Mouse (Mus musculus) kidney, adult 2 months (tissue): ENCODE measurements around the gene Wdsub1. TPM values are rescaled to one million over a fixed set of nuclear protein-coding genes. Genes with fewer than 3 reads are reported as not detected.
A peak's percentile ranks its signal among the peaks of the same experiment; 100 is the strongest.

Experiments used
- DNase-seq: peaks from one replicate; pipeline ENCODE4 v3.0.0; 2021
- H3K27ac ChIP-seq: fragments of 200-500 bp; 2 replicates; pipeline ENCODE4 v1.5.1; 2012; ENCODE audit warnings: low read depth, low read length, control low read depth, inconsistent platforms; ENCODE audit not compliant: insufficient read depth
- H3K27me3 ChIP-seq: fragments of 200-500 bp; replicated peaks from 2 replicates; pipeline ENCODE4 v1.6.1; 2012; ENCODE audit warnings: mild to moderate bottlenecking, moderate library complexity, low read length, inconsistent platforms; ENCODE audit not compliant: control insufficient read depth, insufficient read depth
- H3K36me3 ChIP-seq: fragments of 200-500 bp; 2 replicates; pipeline ENCODE4 v1.6.1; 2012; ENCODE audit warnings: mild to moderate bottlenecking, moderate library complexity, low read length, inconsistent platforms; ENCODE audit not compliant: control insufficient read depth, insufficient read depth
- H3K4me1 ChIP-seq: fragments of 200-500 bp; 2 replicates; pipeline ENCODE4 v1.6.1; 2011; ENCODE audit warnings: low read length; ENCODE audit not compliant: control insufficient read depth, insufficient read depth
- H3K4me3 ChIP-seq: fragments of 200-500 bp; 2 replicates; pipeline ENCODE4 v1.5.1; 2011; ENCODE audit warnings: mild to moderate bottlenecking, low read depth, low read length, control low read depth; ENCODE audit not compliant: insufficient read depth
- CTCF ChIP-seq: fragments of 200-500 bp; conservative IDR thresholded peaks from 2 replicates; pipeline ENCODE4 v1.5.1; 2011; ENCODE audit warnings: low read depth, mild to moderate bottlenecking, control low read depth, low read length, moderate library complexity, mixed read lengths; ENCODE audit not compliant: insufficient read depth, insufficient read length
- POLR2A ChIP-seq: fragments of 200-500 bp; IDR thresholded peaks from one replicate; pipeline ENCODE4 v1.6.1; 2011; ENCODE audit warnings: low read depth, low read length, control low read depth
- WGBS: fragments of 180-500 bp; shearing (Covaris S2); methylation state at CpG from one replicate; pipeline ENCODE4 v1.1.7; 2018; 5-methylcytosine and 5-hydroxymethylcytosine counted together
- polyA plus RNA-seq: library from polyadenylated mRNA; depleted of rRNA; stranded (reverse); fragments of >200 nt; gene quantifications from 2 replicates; pipeline ENCODE4 v1.2.3, GENCODE M21; 2012

Gene Wdsub1
- polyA plus RNA-seq, 1 experiment = 65.6 TPM

DNA sequence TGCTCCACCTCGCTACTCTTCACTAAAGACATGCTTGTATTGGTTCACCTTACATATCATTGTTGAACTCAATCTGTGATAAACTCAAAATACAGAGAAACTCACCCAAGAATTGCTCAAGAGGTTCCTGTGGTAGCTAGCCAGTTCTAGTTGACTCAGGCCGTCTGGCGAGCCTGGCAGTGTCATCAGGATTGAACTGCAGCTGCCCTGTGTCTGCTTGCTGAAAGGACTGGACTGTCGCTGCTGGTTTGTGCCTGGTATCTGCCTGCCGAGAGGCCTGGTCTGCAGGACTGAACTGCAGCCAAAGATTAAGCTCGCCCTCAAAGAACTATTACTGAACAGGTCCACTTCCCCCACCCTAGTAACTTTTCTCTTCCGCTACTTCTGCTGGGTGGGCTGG, 14.0 kb upstream of the Wdsub1 start:
- Histone ChIP-seq H3K27me3 (no peaks in the 10 kb centered on the region), H3K36me3 (peaks cover 8% of the 10 kb centered on the region; the same call in 1 of the 2 replicates), H3K4me1 (no peaks in the 10 kb centered on the region), H3K4me3 (no peak overlapping the region), H3K27ac (no peak overlapping the region)
- no peak for TF ChIP-seq CTCF
- TF ChIP-seq POLR2A = no peak
- no peak for DNase-seq
- WGBS = 78% methylated on average over 7 of the region's 7 CpGs

DNA sequence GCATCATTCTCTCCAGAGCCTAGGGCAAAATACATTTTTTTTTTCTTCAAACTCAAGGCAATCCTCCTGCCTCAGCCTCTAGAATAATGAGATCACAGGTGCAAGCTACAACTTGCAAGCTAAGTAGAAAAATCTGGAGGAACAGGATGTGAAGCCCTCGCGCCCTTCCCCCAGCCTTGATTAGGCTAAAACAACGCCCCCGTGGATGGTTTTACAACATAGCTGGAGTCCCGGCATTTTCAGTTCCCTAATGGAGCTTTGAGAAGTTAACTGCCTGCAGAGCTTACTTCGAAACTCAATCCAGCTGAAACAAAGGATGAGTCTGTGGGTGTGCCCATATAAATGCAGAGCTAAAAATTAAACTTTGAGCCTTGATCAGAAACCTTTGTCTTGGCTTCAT, 7.3 kb upstream of the Wdsub1 start:
- H3K4me3 ChIP-seq = no peak overlapping the region
- no peak overlapping the region for H3K27ac ChIP-seq
- DNase-seq = no peak
- H3K27me3 ChIP-seq = no peaks in the 10 kb centered on the region
- no peaks in the 10 kb centered on the region for H3K36me3 ChIP-seq
- 55% methylated on average over 6 of the region's 6 CpGs for WGBS
- TF ChIP-seq POLR2A = no peak
- TF ChIP-seq CTCF = no peak
- H3K4me1 ChIP-seq = no peaks in the 10 kb centered on the region

DNA sequence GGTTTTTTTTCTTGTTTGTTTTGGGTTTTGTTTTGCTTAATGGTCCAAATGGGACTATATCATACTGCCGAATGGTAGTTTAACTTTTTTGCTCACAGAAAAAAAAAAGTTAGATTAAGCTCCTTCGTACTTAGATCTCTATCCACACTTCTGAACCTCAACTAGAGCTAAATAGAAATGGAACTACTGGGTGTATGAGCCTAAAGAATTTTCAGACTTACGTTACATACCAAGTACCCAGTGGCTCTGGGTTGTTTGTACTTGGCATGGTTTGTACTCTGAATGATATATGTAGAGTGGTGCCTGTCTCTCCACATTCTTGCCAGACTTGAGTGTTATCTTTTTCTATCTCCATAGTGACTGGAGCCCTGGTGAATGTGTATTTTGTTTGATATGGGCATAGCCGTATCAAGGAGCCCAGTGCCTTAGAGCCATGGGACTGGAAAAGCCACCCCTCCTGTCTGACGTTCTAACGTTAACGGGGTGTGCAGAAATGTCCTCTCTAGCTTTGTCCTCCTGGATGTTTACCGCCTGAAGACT, 421 bp upstream of the Wdsub1 start:
- DNase-seq = no peak

DNA sequence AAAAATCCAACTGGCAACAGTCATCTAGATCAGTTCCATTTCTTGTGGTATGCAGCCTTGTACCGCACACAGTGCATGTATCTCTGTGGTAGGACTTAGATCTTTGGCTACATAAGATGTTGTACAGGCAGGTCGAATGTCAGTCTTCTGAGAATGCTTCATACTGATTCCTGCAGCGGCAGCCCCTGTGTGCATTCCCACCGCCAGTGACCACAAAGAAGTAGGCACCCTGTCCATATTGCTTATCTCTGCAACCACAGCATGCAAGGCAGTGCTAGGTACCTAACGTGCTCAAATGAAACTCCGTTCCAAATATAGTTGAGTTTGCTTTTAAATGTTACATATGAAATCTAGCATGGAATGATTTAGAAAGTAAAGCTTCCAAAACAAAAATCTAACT, 987 bp downstream of the Wdsub1 start:
- Histone ChIP-seq H3K27ac (no peak overlapping the region), H3K4me3 (no peak overlapping the region), H3K27me3 (no peaks in the 10 kb centered on the region), H3K4me1 (peaks cover 6% of the 10 kb centered on the region; the same call in 1 of the 2 replicates), H3K36me3 (no peaks in the 10 kb centered on the region)
- TF ChIP-seq CTCF = no peak
- no peak for TF ChIP-seq POLR2A
- no peak for DNase-seq
- 70% methylated on average over 6 of the region's 6 CpGs for WGBS

More for the DNA sequence above, 421 bp upstream of the Wdsub1 start:
- no peak for TF ChIP-seq CTCF
- no peak for TF ChIP-seq POLR2A
- peak overlapping the region; percentile 100 for H3K4me3 ChIP-seq
- H3K27me3 ChIP-seq = no peaks in the 10 kb centered on the region
- WGBS = 57% methylated on average over 8 of the region's 8 CpGs
- H3K27ac ChIP-seq = no peak overlapping the region
- H3K36me3 ChIP-seq = no peaks in the 10 kb centered on the region
- peaks cover 6% of the 10 kb centered on the region; the same call in 1 of the 2 replicates for H3K4me1 ChIP-seq

DNA sequence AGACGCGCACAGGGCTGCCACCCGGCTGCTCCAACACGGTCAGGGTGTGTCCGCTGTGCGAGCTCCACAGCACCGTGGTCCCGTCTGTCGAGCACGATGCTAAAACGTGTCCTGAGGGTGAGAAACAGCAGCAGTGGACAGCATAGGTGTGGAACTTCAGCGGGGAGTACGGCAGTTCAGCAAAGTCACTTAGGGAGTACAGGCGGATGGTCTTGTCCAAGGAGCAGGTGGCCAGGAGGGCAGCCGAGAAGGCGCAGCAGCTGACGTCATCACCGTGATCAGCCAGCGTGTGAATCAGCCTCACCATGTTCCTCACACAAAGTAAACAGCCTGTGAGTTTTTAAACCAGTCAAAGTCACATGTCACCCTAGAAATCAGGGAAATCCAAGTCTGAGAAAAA, 4.2 kb downstream of the Wdsub1 start:
- DNase-seq = peak; percentile 33
- no peak overlapping the region for H3K4me3 ChIP-seq

DNA sequence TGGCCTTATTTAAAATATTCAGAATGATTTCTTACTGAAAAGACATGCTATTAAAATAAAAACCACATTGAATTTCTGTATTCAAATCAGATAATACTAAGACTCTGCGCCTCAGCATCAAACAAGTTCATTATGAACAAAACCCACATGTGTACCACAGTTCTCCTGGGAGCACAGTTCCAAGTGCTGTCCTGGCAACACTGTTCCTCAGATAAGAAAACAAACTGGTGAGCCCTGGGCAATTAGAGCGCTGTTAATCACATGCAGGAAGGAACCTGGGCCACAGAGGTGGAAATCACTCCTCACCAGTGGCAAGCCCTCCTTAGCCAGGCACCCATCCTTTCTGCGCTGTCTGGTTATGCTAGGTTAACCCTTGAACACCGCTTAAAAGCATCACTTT, 5.1 kb downstream of the Wdsub1 start:
- no peak for DNase-seq
- H3K27ac ChIP-seq = no peak overlapping the region
- TF ChIP-seq POLR2A = no peak
- TF ChIP-seq CTCF = no peak
- H3K27me3 ChIP-seq = no peaks in the 10 kb centered on the region
- 85% methylated on average over 4 of the region's 4 CpGs for WGBS
- H3K4me1 ChIP-seq = peaks cover 6% of the 10 kb centered on the region; the same call in 1 of the 2 replicates
- H3K4me3 ChIP-seq = no peak overlapping the region
- H3K36me3 ChIP-seq = no peaks in the 10 kb centered on the region; the same call in none of the 2 replicates

More for the DNA sequence above, 4.2 kb downstream of the Wdsub1 start:
- no peak for TF ChIP-seq CTCF
- no peak for TF ChIP-seq POLR2A
- Histone ChIP-seq H3K27ac (no peak overlapping the region), H3K4me1 (peaks cover 6% of the 10 kb centered on the region; the same call in 1 of the 2 replicates), H3K36me3 (no peaks in the 10 kb centered on the region; the same call in none of the 2 replicates), H3K27me3 (no peaks in the 10 kb centered on the region)
- WGBS = 53% methylated on average over 19 of the region's 19 CpGs

DNA sequence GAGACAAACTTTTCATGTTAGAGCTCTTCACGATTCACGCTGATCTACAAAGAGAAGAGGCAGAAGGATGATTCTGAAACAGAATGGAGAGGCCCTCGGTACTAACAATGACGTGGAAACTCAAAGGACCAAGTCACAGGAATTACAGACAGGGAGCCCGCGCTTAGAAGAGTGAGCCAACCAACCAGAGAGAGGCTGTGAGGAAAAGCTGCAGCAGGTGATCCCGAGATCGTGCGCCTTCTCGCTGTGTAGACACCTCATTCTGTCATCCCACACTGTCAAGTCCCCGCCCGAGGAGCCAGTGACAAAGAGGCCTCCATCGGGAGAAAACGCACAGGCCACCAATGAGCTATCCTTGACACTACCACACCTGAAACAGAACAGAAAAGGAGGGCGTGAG, 5.9 kb downstream of the Wdsub1 start:
- H3K4me3 ChIP-seq = no peak overlapping the region
- TF ChIP-seq POLR2A (no peak), CTCF (no peak)
- 95% methylated on average over 15 of the region's 15 CpGs for WGBS
- no peak overlapping the region for H3K27ac ChIP-seq
- no peaks in the 10 kb centered on the region for H3K27me3 ChIP-seq
- no peaks in the 10 kb centered on the region; the same call in none of the 2 replicates for H3K36me3 ChIP-seq
- no peak for DNase-seq
- H3K4me1 ChIP-seq = peaks cover 2% of the 10 kb centered on the region; the same call in 1 of the 2 replicates
